Mouse (Mus musculus) thymus, postnatal 0 days (tissue): ENCODE measurements around the gene Clasp1. TPM values are rescaled to one million over a fixed set of nuclear protein-coding genes. Genes with fewer than 3 reads are reported as not detected.

ENCODE experiments used
- DNase-seq: peaks from one replicate; pipeline ENCODE4 v3.0.0-alpha.2; 2015; ENCODE audit warnings: low spot score
- polyA plus RNA-seq: library from polyadenylated mRNA; unstranded; fragments of >200 nt; fragmentation: Nextera tagmentation; extraction: Ambion mirVana; gene quantifications from 2 replicates; pipeline ENCODE4 v1.2.1, GENCODE M21; 2015

The Clasp1 gene
- polyA plus RNA-seq, 1 experiment from 2014 or later, result 31.0 TPM

GRCm38 (mm10) chr1:118402966-118403365 lies 14.1 kb downstream of the Clasp1 start:
- no peak for DNase-seq

- DNase-seq, result no peak
Measured at GRCm38 (mm10) chr1:118403440-118403839, 14.6 kb downstream of the Clasp1 start.

GRCm38 (mm10) chr1:118407586-118408250 lies 18.9 kb downstream of the Clasp1 start:
- DNase-seq, result no peak

- no peak for DNase-seq
Measured at GRCm38 (mm10) chr1:118409249-118409648, 20.4 kb downstream of the Clasp1 start.

GRCm38 (mm10) chr1:118410824-118411223 lies 22.0 kb downstream of the Clasp1 start:
- no peak for DNase-seq

- DNase-seq, result no peak
Measured at GRCm38 (mm10) chr1:118413169-118413568, 24.3 kb downstream of the Clasp1 start.

GRCm38 (mm10) chr1:118417047-118417730 lies 28.3 kb downstream of the Clasp1 start:
- DNase-seq, result no peak

GRCm38 (mm10) chr1:118419399-118419798 lies 30.5 kb downstream of the Clasp1 start:
- DNase-seq, result no peak

- DNase-seq, result no peak
Measured at GRCm38 (mm10) chr1:118421149-118421548, 32.3 kb downstream of the Clasp1 start.

GRCm38 (mm10) chr1:118422812-118423211 lies 34.0 kb downstream of the Clasp1 start:
- no peak for DNase-seq

GRCm38 (mm10) chr1:118425982-118426381 lies 37.1 kb downstream of the Clasp1 start:
- no peak for DNase-seq

- no peak for DNase-seq
Measured at GRCm38 (mm10) chr1:118428354-118429084, 39.7 kb downstream of the Clasp1 start.

- no peak for DNase-seq
Measured at GRCm38 (mm10) chr1:118431548-118431947, 42.7 kb downstream of the Clasp1 start.

- DNase-seq, result no peak
Measured at GRCm38 (mm10) chr1:118435001-118435473, 46.2 kb downstream of the Clasp1 start.

- DNase-seq, result no peak
Measured at GRCm38 (mm10) chr1:118437856-118438255, 49.0 kb downstream of the Clasp1 start.

- no peak for DNase-seq
Measured at GRCm38 (mm10) chr1:118438332-118438731, 49.5 kb downstream of the Clasp1 start.

GRCm38 (mm10) chr1:118440547-118440946 lies 51.7 kb downstream of the Clasp1 start:
- DNase-seq, result peak; percentile 21

GRCm38 (mm10) chr1:118444420-118444819 lies 55.6 kb downstream of the Clasp1 start:
- DNase-seq, result no peak

- no peak for DNase-seq
Measured at GRCm38 (mm10) chr1:118444988-118445387, 56.1 kb downstream of the Clasp1 start.

- no peak for DNase-seq
Measured at GRCm38 (mm10) chr1:118445441-118445840, 56.6 kb downstream of the Clasp1 start.

GRCm38 (mm10) chr1:118446006-118446405 lies 57.1 kb downstream of the Clasp1 start:
- peak; percentile 77 for DNase-seq

GRCm38 (mm10) chr1:118447131-118447530 lies 58.3 kb downstream of the Clasp1 start:
- no peak for DNase-seq
